Mouse (Mus musculus) layer of hippocampus, adult 6 months (tissue): ENCODE results near the gene Olfr629. TPM values are rescaled to one million over a fixed set of nuclear protein-coding genes. Genes with fewer than 3 reads are reported as not detected.

ENCODE experiments used
- long read RNA-seq, 2 experiments: library from polyadenylated mRNA; unstranded; transcript quantifications; one replicate each; pipeline ENCODE4 v2.0.0; 2019 to 2020
- polyA plus RNA-seq: library from polyadenylated mRNA; unstranded; fragments of <200 nt; fragmentation: Nextera tagmentation; gene quantifications from 2 replicates; pipeline ENCODE4 v1.2.3, GENCODE M21; 2021

Gene Olfr629
- polyA plus RNA-seq = not detected in 2 replicates
- long read RNA-seq, experiment 1 = 0 reads
- long read RNA-seq, experiment 2 = 0 reads

DNA sequence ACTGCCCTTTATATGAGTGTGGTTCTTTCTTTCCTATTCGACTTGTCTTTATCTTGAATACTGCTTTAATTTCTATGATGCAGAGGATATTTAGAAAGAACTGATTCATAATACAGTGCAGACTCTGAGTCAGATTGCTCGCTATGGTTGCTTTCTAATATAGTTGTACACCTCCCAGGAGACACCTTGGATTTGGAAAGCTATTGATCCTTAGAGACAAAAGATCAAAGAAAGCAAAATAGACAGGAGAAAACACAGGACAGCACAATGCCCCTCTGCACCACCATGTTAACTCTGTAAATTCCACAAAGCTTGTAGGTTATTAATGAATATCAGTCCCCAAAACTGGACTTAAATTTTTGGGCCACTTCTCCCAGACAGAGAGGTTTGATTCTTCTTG, at the start of gene Olfr629:
Gene Olfr629, minus strand, starts transcription at position 101 of the 400 bp plus-strand sequence.

DNA sequence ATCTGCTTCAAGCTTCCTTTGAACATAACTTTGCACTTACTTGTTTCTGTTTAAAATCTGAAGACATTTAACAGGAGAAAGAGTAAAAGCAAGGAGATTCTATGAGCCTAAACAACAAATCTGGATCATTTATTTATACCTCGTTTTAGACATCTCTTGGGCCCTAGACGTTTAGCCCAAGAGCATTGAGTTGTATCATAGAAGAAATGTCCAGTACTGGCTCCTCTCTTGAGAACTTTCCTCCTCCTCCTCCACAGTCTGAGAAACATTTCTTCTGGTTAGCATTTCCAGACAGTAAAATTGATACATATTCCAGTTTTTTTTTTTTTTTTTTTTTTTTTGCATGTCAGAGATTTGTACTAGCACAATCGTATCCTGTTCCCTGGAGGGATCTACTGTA, 47.0 kb upstream of the Olfr629 start, which contains the start of gene Olfr67:
Gene Olfr67, minus strand, starts transcription at position 101 of the 400 bp plus-strand sequence.

DNA sequence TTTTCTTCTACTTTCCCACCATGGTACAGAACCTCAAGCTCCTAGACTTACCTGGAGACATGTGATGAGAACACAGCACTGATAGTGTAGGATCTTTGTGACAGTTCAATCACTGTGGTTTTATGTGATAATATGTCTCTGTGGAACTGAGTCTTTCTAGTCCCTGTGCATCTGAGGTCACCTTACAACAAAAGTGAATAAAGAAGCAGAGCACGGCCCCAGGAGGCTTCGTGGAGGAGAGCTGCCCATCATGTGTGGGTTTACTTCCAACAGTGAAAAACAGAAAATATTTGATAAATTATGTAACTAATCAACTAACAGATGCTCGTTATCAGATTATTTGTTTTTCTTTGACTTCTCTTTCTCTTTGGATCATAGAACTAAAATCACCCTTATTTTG, 34.9 kb upstream of the Olfr629 start, which contains the start of gene Olfr68:
Gene Olfr68, minus strand, starts transcription at position 101 of the 400 bp plus-strand sequence.

DNA sequence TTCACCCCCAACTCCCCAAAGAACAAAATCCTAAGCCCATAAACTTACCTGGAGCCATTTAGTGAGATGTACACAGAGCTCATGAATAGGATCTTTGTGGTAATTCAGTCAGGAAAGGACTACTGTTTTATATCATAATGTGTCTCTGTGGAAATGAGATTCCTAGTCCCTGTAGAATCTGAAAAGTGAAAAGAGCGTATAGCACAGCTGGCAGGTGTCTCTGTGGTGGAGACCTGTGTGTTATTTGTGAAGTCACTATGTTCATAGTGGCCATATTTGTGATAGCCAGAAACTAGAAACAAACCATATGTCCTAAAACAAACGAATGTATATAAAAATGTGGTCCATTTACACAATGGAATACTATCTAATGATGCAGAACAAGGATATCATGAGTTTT, 26.8 kb upstream of the Olfr629 start, which contains the start of gene Olfr69:
Gene Olfr69, minus strand, starts transcription at position 101 of the 400 bp plus-strand sequence.

DNA sequence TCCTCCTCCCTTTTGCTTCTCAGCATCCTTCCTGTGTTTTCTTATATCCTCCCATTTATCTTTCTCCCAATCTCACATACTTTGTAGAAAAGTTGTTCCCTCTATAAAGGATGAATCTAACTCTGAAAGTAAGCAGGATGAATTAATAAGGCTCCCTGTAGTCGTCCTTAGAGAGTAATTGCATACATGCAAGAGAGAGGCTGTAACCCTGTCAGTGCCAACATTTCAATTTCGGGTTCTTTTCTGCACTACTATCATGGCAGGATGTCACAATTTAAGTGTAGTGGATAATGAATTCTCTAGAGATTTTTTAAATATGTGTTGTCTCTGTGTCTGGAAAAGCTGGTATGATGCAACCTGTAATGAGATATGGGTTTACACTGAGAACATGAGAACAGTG, 12.5 kb upstream of the Olfr629 start, which contains the start of gene Olfr630:
Gene Olfr630, minus strand, starts transcription at position 101 of the 400 bp plus-strand sequence.

DNA sequence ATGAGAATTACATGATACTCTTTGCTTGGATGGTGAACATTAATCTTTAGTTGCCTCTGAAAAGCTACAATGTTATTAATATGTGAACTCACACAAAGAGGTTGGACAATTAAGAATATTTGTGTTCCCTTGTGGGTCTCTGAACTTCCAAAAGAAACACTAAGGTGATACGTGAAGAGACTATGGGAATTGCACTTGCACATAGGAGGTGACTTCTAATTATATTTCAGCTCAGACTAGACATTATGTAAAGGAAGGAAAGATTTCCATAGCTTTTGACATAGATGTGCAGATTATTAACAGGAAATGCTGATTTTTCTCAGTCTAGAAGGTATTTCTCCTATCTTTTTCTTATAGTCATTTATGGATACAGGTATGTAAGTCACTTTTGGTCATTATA, 14.7 kb downstream of the Olfr629 start, which contains the start of gene Olfr628:
Gene Olfr628, plus strand, starts transcription at position 301 of the 400 bp plus-strand sequence.

DNA sequence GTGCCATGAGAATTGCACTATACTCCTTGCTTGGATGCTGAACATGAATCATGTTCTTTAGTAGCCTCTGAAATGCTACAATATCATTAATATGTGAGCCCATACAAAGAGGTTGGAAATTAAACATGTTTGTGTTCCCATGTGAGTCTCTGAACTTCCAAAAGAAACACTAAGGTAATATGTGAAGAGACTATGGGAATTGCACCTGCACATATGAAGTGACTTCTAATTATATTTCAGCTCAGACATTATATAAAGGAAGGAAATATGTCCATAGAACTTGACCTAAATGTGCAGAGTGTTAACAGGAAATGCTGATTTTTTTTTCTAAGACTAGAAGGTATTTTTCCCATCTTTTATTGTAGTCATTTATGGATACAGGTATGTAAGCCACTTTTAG, 30.4 kb downstream of the Olfr629 start, which contains the start of gene Olfr243:
Gene Olfr243, plus strand, starts transcription at position 301 of the 400 bp plus-strand sequence.

Other genes starting within 250 kb of the Olfr629 start
- gene Olfr609, start 246.9 kb downstream of the Olfr629 start, polyA plus RNA-seq = not detected in 2 replicates
- not detected in 2 replicates for gene Olfr610, start 232.8 kb downstream of the Olfr629 start, polyA plus RNA-seq
- not detected in 2 replicates for gene Olfr611, start 224.1 kb downstream of the Olfr629 start, polyA plus RNA-seq
- gene Olfr612, start 202.2 kb downstream of the Olfr629 start, polyA plus RNA-seq = not detected in 2 replicates
- not detected in 2 replicates for gene Olfr613, start 196.9 kb downstream of the Olfr629 start, polyA plus RNA-seq
- gene Olfr615, start 188.9 kb downstream of the Olfr629 start, polyA plus RNA-seq = not detected in 2 replicates
- not detected in 2 replicates for gene Olfr616, start 175.8 kb downstream of the Olfr629 start, polyA plus RNA-seq
- gene Olfr617, start 171.9 kb downstream of the Olfr629 start, polyA plus RNA-seq = not detected in 2 replicates
- not detected in 2 replicates for gene Olfr618, start 154.8 kb downstream of the Olfr629 start, polyA plus RNA-seq
- not detected in 2 replicates for gene Olfr619, start 144.4 kb downstream of the Olfr629 start, polyA plus RNA-seq
- gene Olfr620, start 132.4 kb downstream of the Olfr629 start, polyA plus RNA-seq = not detected in 2 replicates
- not detected in 2 replicates for gene Olfr622, start 102.2 kb downstream of the Olfr629 start, polyA plus RNA-seq
- gene Olfr623, start 81.2 kb downstream of the Olfr629 start, polyA plus RNA-seq = not detected in 2 replicates
- not detected in 2 replicates for gene Olfr624, start 73.8 kb downstream of the Olfr629 start, polyA plus RNA-seq
- gene Olfr625-ps1, start 62.2 kb downstream of the Olfr629 start, polyA plus RNA-seq = not detected in 2 replicates
- not detected in 2 replicates for gene Olfr243, start 30.3 kb downstream of the Olfr629 start, polyA plus RNA-seq
- not detected in 2 replicates for gene Olfr628, start 14.6 kb downstream of the Olfr629 start, polyA plus RNA-seq
- not detected in 2 replicates for gene Olfr630, start 12.4 kb upstream of the Olfr629 start, polyA plus RNA-seq
- not detected in 2 replicates for gene Olfr69, start 26.7 kb upstream of the Olfr629 start, polyA plus RNA-seq
- gene Olfr68, start 34.8 kb upstream of the Olfr629 start, polyA plus RNA-seq = not detected in 2 replicates
- gene Olfr67, start 46.9 kb upstream of the Olfr629 start, polyA plus RNA-seq = not detected in 2 replicates
- gene Hbb-bt, start 69.1 kb upstream of the Olfr629 start, polyA plus RNA-seq = 0.80 and 2.0 TPM in 2 replicates
- gene Hbb-bs, start 83.2 kb upstream of the Olfr629 start, polyA plus RNA-seq = 6.5 and 12.6 TPM in 2 replicates
- gene Hbb-bh2, start 95.6 kb upstream of the Olfr629 start, polyA plus RNA-seq = not detected in 2 replicates
- gene Hbb-bh1, start 98.2 kb upstream of the Olfr629 start, polyA plus RNA-seq = not detected in 2 replicates
- not detected in 2 replicates for gene Hbb-y, start 108.3 kb upstream of the Olfr629 start, polyA plus RNA-seq
- gene Olfr66, start 141.3 kb upstream of the Olfr629 start, polyA plus RNA-seq = not detected in 2 replicates
- gene Olfr64, start 149.5 kb upstream of the Olfr629 start, polyA plus RNA-seq = not detected in 2 replicates
- not detected in 2 replicates for gene Olfr65, start 158.5 kb upstream of the Olfr629 start, polyA plus RNA-seq
- gene Olfr631, start 183.9 kb upstream of the Olfr629 start, polyA plus RNA-seq = not detected in 2 replicates
- not detected in 2 replicates for gene Olfr632, start 189.4 kb upstream of the Olfr629 start, polyA plus RNA-seq
- not detected in 2 replicates for gene Olfr633, start 199.5 kb upstream of the Olfr629 start, polyA plus RNA-seq
- gene Olfr635, start 226.2 kb upstream of the Olfr629 start, polyA plus RNA-seq = not detected in 2 replicates